Mouse (Mus musculus) frontal cortex, postnatal 14 days (tissue): Measurements from ENCODE around the gene Gm49661.

Experiments
- DNase-seq, 2 experiments: peaks; one replicate each; pipeline ENCODE4 v3.0.0; 2022; ENCODE audit warnings: low spot score in 2 of 2

Gm49661 gene

GRCm38 (mm10) chr8:84984294-84985048, 15.2 kb upstream of the Gm49661 start:
- DNase-seq, result no peak

- no peak for DNase-seq
Measured at GRCm38 (mm10) chr8:84982499-84983011, 13.3 kb upstream of the Gm49661 start.

- no peak for DNase-seq
Measured at GRCm38 (mm10) chr8:84981644-84982498, 12.6 kb upstream of the Gm49661 start.

GRCm38 (mm10) chr8:84980622-84981358, 11.6 kb upstream of the Gm49661 start:
- peak in 1 of 2 experiments; percentile 49 for DNase-seq

GRCm38 (mm10) chr8:84979599-84980421, 10.6 kb upstream of the Gm49661 start:
- DNase-seq, result peak; percentile 82 to 91

- peak; percentile 92 to 93 for DNase-seq
Measured at GRCm38 (mm10) chr8:84978248-84978940, 9.2 kb upstream of the Gm49661 start, which contains the start of gene Junb. Gene Junb (minus strand): TSS chr8:84978718.

GRCm38 (mm10) chr8:84977435-84978247, 8.4 kb upstream of the Gm49661 start:
- DNase-seq, result peak; percentile 60 to 61

- no peak for DNase-seq
Measured at GRCm38 (mm10) chr8:84976763-84977434, 7.7 kb upstream of the Gm49661 start.

- DNase-seq, result peak; percentile 90 to 95
Measured at GRCm38 (mm10) chr8:84976031-84976762, 7.0 kb upstream of the Gm49661 start.

GRCm38 (mm10) chr8:84975434-84975833, 6.2 kb upstream of the Gm49661 start:
- peak; percentile 54 to 64 for DNase-seq

GRCm38 (mm10) chr8:84974543-84975142, 5.4 kb upstream of the Gm49661 start:
- no peak for DNase-seq

GRCm38 (mm10) chr8:84973803-84974542, 4.7 kb upstream of the Gm49661 start:
- DNase-seq, result peak in 1 of 2 experiments; percentile 34

- no peak for DNase-seq
Measured at GRCm38 (mm10) chr8:84973079-84973478, 3.8 kb upstream of the Gm49661 start.

- peak in 1 of 2 experiments; percentile 4 for DNase-seq
Measured at GRCm38 (mm10) chr8:84970913-84971312, 1.7 kb upstream of the Gm49661 start.

- peak in 1 of 2 experiments; percentile 9 for DNase-seq
Measured at GRCm38 (mm10) chr8:84970135-84970790, 1.0 kb upstream of the Gm49661 start.

GRCm38 (mm10) chr8:84968650-84969049, 583 bp downstream of the Gm49661 start:
- no peak for DNase-seq
